Mouse (Mus musculus) liver, embryonic 16.5 days (tissue): ENCODE data around the gene Ndfip2. TPM values are rescaled to one million over a fixed set of nuclear protein-coding genes. Genes with fewer than 3 reads are reported as not detected.

Experiments
- polyA plus RNA-seq: library from polyadenylated mRNA; unstranded; fragments of >200 nt; fragmentation: Nextera tagmentation; extraction: Ambion mirVana; gene quantifications from 2 replicates; pipeline ENCODE4 v1.2.1, GENCODE M21; 2015

The Ndfip2 gene
- polyA plus RNA-seq, 1 experiment from 2014 or later, result 26.7 TPM

Other genes with a start within 250 kb of the Ndfip2 start
- gene Rbm26, start 81.2 kb upstream of the Ndfip2 start, polyA plus RNA-seq, result 6.9 and 7.2 TPM in 2 replicates